Mouse (Mus musculus): ENCODE measurements around the gene Espn.

Gene Espn

DNA sequence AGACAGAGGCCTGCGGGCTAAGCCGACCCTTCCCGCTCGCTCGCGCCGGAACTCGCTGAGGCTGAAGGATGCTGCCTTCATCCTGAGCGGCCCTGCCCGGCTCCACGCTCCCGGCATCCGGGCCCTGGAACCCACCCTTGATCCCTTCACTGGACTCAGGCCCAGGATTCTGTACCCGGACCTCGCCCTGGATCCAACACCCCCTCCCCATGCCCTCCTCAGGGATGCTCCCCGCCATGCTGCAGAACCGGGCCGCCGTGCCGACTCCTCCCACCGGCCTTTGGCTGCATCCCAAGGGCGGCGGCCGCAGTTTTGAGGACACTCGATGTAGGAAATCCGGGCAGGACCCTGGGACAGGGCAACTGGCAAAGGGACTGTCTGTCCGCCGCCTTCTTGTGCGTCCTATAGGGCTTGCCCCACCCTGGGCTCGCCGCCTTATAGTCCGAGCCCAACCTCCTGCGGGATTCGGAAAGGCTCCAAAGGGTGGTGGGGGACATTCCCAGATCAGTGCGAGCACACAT lies 26.2 kb upstream of the Espn start:
- DNase-seq (ENCODE audit: low spot score in 2 of 2): peak; percentile 37 to 76

DNA sequence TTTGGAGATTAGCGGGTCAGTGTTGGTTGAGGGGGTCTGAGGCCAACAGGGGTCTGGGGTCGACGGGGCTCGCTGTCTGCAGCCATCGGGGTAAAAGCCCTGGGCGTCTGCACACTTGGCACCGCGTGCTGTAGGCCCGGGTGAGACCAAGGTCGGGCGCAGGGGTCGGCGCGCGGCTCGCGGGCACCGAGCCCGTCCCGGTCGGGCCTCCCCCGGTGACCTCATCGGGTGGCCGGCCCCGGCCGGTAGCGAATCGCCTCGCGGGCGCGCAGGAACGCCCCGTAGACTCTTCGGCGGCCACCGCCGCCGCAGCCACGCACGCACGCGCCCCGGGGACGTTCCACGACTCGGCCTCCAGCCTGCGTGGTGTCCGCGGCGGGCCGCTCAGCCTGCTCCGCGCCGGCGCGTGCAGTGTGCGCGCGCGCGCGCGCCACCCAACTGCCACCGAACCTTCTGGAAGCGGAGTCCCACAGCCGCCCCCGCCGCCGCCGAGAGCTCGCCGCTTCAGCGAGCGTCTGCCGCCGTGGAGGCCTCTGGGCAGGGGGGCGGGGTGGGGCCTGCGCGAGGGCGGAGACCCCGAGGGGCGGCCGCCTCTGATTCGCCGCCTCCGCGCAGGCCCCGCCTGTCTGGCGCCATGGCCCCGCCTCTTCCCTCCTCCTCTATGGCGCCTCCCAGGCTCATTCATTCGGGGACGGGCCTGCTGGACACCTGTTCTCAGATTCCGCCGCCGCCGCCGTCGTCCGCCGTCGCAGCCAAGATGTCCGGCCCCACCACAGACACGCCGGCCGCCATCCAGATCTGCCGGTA lies 25.6 kb upstream of the Espn start, which contains the start of gene Acot7:
Acot7 (plus strand) TSS at position 598 of the 807 bp plus-strand sequence.
- peak; percentile 88 to 94 for DNase-seq (ENCODE audit: low spot score in 2 of 2)

DNA sequence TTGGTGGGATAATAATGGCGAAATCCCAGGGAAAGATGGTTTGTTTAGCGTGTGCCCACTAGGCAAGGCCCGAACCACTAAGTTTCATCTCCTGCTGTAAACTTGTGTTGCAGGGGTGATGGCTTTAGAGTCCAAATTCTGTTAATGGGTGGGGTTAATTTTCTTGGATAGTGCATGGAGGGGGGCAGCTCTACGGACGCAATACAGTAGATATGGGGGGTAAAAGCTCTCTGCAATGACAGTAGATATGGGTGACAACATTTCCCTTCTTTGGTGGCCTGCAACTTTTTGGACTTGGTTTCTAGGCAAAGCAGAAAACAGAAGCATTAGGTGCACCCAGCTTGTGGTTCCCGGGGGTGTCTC lies 25.0 kb upstream of the Espn start:
- no peak for DNase-seq (ENCODE audit: low spot score in 2 of 2)

DNA sequence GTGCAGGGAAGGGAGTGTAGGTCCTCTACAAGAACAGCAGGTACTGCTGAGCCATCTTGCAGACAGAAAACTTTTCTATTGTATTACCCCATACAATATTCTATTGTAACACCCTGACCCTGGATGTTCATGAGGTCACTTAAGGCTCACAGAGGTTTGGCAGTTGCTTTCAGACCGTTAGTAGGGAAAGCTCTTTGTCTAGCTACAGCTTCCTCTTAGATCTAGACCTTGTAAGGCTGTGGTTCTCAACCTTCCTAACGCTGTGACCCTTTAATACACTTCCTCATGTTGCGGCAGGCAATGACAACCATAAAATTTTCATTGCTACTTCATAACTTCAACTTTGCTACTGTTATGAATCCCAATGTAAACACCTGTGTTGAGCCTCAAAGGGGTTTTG lies 24.5 kb upstream of the Espn start:
- no peak for DNase-seq (ENCODE audit: low spot score in 2 of 2)

DNA sequence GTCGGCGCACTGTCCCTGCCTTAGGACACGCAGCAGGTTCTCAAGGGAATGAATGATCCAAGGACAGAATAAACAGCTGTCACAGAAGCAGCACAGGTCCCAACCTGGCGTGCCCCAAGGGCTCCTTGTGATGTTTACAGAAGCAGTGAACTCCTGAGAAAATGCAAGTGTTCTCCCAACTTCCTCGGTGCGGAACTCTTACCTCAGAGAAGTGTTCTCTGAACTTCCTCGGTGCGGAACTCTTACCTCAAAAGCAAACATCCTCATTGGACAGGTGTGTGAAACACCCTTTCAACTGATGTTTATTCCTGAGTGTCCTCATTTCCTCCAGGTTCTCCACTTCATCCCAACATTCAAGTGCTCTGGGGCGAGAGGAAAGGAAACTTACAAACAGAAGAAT lies 21.8 kb upstream of the Espn start:
- DNase-seq (ENCODE audit: low spot score in 2 of 2): no peak

DNA sequence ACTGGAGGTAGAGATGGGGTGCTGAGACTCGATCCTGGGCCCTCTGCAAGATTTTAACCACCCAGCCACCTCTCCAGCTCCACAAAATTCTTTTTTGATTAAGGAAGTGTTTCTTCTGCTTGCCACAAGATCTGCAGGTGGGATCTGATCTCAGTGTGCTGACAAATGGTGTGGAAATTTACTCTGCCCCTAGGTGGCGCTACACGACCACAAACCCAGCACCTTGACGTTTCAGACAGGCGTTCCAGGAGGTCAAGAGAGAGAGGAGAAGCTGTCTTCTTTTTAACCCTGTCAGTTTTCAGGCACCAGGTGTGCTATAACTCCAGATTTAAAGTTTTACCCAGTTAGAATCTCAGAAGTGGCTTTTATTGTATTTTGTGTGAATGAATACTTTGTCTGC lies 20.9 kb upstream of the Espn start:
- DNase-seq (ENCODE audit: low spot score in 2 of 2): peak; percentile 76 to 90

DNA sequence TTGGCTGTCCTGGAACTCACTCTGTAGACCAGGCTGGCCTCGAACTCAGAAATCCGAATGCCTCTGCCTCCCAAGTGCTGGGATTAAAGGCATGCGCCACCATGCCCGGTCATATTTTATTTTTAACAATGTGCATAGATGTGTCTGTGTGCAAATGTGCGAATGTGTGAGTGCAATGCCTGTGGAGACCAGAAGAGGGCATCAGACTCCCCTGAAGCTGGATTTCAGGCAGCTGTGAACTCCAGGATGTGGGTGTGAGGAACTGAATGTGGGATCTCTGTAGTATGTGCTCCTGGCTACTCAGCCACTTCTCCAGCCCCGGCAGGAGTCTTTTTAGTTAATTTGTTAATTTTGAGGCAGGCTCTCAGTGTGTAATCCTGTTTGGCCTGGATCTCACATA lies 19.4 kb upstream of the Espn start:
- DNase-seq (ENCODE audit: low spot score in 2 of 2): no peak

DNA sequence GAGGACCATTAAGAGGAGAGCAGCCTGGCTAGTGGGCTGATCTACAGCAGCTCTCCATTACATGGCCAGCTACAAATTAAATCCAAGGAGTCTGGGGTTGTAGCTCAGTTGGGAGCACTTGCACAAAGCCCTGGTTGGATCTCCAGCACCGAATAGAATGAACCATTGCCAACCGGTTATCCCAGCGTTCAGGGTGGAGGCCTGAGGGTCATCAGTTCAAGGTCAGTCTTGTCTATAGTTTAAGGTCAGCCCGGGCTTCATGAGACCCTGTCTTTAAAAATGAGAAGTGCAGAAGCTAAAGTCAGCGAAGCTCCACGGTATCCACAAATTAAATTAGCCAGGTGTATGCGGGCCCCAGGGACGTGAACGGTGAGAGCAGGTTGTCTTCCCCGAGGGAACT lies 18.1 kb upstream of the Espn start:
- DNase-seq (ENCODE audit: low spot score in 2 of 2): no peak

DNA sequence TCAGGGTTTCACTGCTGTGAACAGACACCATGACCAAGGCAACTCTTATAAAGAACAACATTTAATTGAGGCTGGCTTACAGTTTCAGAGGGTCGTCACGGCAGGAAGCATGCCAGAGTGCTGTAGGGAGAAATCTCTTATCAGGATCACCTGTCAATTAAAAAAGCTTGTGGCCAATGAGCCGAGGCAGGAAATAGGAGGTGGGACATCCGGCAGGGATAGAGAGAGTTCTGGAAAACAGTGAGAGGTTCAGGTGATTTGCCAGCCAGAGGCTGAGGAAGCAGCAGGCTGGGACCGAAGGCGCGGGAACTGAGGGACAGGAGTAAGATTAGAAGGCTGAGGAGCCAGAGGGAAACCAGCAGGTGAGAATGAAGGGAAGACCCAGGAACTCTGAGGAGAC lies 16.9 kb upstream of the Espn start:
- DNase-seq (ENCODE audit: low spot score in 2 of 2): no peak

DNA sequence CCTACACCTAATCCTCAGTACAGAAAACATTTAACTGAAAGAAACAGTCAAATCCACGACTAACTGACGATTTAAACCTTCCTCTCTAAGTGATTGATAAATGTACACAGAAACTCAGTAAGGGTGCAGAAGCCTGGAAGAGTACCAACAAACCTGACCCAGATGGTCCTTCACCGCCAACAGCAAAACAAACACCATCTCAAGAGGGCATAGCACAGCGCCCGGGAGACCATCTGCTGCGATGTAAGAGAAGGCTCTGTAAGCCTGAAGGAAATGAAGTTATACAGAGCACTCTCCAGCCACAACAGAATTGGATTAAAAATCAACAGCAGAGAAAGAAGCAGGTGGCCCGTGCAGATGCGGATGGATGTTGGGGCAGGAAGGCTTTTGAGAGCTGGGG lies 15.9 kb upstream of the Espn start:
- no peak for DNase-seq (ENCODE audit: low spot score in 2 of 2)

DNA sequence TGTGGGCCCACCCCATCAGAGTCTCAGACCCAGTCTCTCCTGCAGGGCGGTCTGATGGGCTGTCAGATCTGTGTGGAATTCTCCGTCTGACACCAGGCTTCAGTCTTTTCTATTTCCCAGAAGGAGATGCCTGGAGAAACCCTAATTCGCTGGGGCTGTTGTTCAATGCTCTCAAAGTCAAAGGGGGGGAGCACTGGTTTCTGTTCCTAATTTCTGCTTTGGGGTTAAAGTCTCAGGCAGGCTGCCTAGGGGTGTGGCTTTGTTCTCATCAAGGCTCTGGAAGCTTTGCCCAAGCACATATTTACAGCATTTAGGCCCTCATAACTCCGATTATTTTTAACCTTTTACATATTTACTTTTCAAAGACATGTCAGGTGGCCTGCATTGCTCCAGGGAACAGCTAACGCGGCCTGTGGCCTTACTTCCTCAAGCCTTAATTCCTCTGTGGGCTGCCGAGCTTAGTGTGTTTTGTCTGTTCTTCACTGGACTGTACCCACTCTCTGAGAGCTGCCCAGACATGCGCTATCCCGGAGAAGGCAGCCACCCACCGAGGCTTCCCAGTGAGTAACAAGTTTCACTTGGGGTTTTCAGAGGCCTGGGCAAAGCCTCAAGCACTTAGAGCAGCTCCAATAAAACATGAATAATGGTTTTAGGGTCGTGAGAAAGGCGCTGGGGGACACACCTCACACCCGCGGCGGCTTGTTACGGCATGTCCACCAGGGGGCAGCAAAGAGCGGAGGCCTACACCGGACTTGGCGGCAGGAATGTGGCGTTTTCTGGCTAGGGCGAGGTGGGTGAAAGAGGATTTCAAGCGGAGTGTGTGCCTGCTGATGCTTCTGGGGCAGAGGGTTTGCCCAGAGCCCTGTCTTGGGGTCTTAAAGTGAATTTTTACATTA lies 13.1 kb upstream of the Espn start:
- peak; percentile 71 to 92 for DNase-seq (ENCODE audit: low spot score in 2 of 2)

DNA sequence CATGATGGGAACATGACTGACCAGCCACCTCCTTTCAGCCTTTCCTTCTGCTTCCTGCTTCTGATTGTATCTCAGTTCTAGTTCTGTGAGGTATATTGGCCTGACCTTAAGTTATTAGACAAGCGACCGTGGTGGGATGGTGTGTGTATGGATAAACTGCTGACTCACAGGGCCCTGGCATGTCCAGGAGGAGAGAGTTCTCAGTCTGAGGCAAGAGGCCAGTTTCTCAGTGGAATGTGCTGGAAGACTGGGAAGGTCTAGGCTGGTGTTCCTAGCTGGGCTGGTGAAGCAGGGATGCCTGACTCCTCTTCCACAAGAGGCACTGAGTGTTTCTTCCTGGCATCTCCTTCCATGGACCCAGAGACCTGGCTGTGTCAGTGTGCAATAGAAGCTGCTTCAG lies 10.6 kb upstream of the Espn start:
- no peak for DNase-seq (ENCODE audit: low spot score in 2 of 2)

DNA sequence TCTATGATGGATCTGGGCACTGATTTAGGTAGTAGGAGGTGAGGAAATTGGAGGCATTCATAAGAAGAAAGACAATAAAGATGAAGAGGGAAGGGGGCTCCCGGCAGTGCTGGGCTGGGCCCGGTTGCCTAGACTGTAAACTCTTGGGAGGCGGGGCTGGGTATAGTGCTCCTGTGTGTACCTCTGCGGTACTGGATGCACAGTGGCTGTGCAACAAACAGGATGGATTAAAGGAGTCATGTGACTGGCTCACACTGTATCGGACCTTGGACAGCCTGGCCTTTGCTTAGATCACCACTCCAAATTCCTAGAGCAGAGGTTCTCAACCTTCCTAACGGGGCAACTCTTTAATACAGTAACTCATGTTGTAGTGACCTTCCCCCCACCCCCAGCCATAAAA lies 9.4 kb upstream of the Espn start:
- DNase-seq (ENCODE audit: low spot score in 2 of 2): no peak

DNA sequence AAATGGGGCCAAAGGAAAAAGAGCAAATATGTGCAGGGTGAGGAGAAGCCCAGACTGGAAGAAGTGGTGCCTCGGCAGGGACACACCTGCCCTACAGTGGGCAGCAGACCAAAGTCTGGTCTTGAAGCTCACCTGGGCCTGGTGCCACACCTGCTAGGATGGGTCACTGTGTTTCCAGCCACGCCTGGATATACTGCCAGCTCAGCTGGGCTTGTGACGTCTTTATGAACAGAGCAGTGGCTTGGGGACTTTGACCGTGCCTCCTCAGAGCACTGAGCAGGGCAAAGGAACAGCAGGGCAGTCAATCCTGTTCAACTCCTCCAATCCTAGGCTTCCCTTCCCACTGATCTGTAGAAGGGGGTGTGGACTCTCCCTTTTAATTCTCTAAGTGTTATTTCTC lies 8.6 kb upstream of the Espn start:
- no peak for DNase-seq (ENCODE audit: low spot score in 2 of 2)

DNA sequence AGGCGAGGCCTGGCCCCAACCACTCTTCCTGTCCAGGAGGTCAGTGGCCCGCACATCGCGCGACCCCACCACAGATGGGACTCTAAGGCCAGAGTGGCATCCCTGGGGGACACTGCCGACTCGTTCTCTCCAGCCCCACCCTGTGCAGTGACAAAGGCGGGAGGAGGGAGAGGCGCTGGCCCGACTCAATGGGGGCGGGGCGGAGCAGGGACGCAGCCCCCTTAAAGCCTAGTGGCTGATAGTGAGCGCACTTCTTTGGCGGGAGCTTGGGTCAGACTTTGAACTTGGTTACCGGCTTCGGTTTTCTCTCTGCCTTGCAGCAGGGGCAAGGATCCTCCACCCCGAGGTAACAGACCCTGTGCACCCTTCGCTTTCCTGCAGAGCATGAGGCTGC lies 7.1 kb upstream of the Espn start:
- no peak for DNase-seq (ENCODE audit: low spot score in 2 of 2)

DNA sequence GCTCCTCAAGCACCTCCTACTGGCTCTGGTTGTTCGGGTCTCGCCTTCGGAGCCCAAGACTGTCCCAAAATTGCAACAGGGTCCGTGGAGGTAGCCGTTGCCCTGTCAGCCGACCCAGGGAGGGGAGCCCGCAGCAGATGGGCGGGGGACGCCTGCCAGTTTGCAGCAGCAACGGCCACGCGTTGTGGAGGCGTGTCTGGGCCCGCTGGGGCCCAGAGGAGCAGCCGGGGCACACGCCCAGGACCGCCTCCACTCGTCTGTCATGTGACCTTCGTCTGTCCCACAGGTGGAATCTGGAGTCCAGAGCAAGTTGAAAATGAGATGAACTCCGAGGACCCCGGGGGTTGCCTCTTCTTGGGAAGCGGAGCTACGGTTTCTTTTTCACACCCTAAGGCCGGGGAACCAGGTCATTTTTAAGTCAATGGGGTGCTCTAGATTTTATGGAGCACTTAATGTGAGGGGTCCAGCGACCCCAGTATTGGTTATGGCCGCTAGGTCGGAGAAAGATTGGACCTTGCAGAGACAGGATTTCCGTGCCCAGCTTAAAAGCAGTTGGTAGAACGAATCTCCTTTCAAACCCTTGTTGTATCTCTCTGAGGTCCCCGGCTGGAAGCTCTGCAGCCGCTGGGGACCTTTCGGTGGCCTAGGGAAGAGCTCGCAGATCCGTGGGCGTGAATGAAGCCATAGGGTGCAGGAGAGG lies 6.6 kb upstream of the Espn start, which contains the start of gene Hes2:
Hes2 (plus strand) TSS at position 283 of the 700 bp plus-strand sequence.
- DNase-seq (ENCODE audit: low spot score in 2 of 2): no peak

DNA sequence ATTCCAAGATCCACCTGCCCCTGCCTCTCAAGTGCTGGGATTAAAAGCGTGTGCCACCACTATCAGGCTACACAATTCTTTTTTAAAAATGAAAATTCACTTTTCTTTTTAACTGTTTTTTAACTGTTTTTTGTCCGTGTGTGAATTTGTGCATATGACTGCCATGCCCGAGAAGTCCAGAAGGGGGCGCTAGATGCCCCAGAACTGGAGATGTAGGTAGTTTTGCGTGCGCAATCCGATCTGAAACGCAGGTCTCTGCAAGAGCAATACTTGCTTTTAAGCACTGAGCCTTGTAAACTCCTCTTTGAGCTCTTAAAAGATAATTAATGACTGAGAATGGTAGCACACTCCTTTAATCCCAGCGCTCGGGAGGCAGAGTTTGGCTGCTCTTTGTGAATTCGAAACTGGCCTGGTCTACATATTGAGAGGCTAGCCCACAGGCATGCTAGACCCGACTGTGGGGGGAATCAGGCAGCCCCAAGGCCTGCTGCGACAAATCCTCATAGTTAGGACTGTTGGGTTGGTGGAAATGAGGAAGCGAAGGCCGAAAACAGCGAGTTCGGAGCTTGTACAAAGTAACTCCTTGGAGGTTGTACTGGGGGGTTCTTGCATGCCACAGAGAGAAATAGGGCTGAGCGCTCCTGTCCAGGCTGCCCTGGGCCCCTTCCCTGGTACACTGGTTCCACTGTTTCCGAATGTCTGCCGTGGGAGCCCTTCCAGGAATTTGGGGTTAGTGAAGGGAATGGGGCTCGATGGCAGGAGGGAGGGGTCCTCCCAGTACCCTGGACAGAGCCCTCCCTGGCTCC lies 5.8 kb upstream of the Espn start:
- DNase-seq (ENCODE audit: low spot score in 2 of 2): peak; percentile 58 to 82

DNA sequence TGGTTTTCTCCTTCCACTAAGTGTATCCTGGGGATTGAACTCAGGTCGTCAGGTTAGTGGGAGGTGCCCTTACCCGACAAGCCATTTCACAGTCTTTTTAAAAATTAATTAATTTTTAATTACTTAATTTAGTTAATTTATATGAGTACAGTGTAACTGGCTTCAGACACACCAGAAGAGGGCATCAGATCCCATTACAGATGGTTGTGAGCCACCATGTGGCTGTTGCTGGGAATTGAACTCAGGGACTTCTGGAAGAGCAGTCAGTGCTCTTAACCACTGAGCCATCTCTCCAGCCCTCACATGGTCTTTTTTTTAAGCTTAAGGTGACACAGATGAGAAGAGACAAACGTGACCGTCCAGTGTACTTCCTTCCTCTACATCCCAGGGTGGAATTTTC lies 2.8 kb upstream of the Espn start:
- DNase-seq (ENCODE audit: low spot score in 2 of 2): no peak

DNA sequence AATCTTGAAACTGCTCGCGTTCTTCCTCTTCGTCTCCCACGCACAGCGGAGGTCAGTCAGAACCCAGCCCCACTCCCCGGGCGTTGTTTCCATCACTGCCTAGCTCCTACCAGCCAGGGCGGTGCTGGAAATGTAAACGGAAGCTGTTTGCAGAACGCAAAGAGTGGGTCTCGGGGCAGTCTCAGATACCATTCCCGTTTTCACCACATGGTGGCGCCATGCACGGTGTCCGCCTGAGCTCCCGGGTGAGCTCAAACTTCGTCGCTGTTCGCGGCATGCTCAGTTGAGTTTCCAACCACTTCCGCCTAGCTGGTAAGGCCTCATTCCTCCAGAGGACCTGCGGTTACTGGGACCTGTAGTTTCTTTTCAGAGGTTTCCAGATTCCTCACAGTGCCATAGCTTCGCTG lies 1.6 kb upstream of the Espn start:
- DNase-seq (ENCODE audit: low spot score in 2 of 2): peak; percentile 88 to 96

DNA sequence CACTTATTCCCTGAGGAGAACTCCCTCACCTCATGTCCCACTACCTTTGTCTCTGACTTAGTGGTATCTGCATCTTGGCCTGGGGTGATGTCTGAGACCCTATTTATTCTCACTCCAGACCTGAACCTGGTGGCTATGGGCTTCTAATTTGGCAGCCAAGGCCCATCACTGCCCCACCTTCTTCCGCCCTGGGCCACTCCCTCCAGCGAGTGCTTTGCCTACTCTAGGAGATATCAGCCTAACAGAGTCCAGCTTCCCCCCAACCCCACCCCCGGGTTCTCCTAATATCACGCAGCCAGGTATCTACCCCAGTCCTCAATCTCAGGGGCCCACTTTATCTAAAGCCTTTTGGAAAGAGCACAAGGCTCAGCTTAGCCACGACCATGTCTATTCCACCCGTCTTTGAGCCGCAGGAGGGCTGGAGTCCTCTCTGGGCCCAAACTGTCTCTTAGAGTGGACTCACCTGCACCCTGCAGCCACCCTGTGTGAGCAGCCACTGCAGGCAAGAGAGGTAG lies 663 bp downstream of the Espn start:
- no peak for DNase-seq (ENCODE audit: low spot score in 2 of 2)

DNA sequence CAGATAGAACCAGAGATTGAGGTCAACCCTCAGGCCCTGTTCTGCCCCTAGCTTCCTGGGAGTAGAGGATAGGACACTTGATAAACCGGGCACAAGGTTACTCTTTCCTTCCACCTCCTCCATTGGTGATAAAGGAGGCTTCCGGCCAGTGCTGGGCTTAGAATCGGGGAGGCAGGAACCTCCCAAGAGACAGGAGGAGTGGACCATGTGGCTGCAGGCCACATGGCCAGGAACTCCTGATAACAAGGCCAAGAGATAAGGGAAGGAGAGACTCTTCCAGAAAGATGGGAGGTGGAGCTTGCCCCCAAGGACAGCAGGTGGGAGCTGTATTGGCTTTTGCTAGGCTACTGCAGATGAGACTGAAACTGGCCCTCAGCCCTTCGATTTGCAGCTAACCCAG lies 1.6 kb downstream of the Espn start:
- no peak for DNase-seq (ENCODE audit: low spot score in 2 of 2)
